Mouse (Mus musculus) WW6 (cell line): ENCODE measurements around the gene Gns.

Experiments
- DNase-seq: peaks from one replicate; pipeline ENCODE4 v3.0.0-alpha.2; 2013; ENCODE audit warnings: low read depth, low spot score

Gns gene

GRCm38 (mm10) chr10:121429581-121429980 is 64.7 kb downstream of the Gns start:
- DNase-seq = no peak

GRCm38 (mm10) chr10:121429981-121430682 is 65.2 kb downstream of the Gns start:
- no peak for DNase-seq

GRCm38 (mm10) chr10:121430764-121431540 is 66.1 kb downstream of the Gns start:
- DNase-seq = no peak

GRCm38 (mm10) chr10:121432041-121432634 is 67.2 kb downstream of the Gns start:
- no peak for DNase-seq

- no peak for DNase-seq
Observed at GRCm38 (mm10) chr10:121432635-121433280, 67.9 kb downstream of the Gns start.

GRCm38 (mm10) chr10:121434441-121435103 is 69.7 kb downstream of the Gns start:
- no peak for DNase-seq

- no peak for DNase-seq
Observed at GRCm38 (mm10) chr10:121435546-121436257, 70.8 kb downstream of the Gns start.

- DNase-seq = no peak
Observed at GRCm38 (mm10) chr10:121436258-121436645, 71.4 kb downstream of the Gns start.

GRCm38 (mm10) chr10:121436693-121437092 is 71.8 kb downstream of the Gns start:
- no peak for DNase-seq

GRCm38 (mm10) chr10:121438109-121438508 is 73.2 kb downstream of the Gns start:
- no peak for DNase-seq

- no peak for DNase-seq
Observed at GRCm38 (mm10) chr10:121439310-121439731, 74.4 kb downstream of the Gns start.

GRCm38 (mm10) chr10:121443791-121444190 is 78.9 kb downstream of the Gns start:
- no peak for DNase-seq

GRCm38 (mm10) chr10:121444198-121444597 is 79.3 kb downstream of the Gns start:
- no peak for DNase-seq

- DNase-seq = no peak
Observed at GRCm38 (mm10) chr10:121445808-121446207, 80.9 kb downstream of the Gns start.
